Mouse (Mus musculus) E14TG2a.4 (cell line): Measurements from ENCODE around the gene Kif13a.

ENCODE experiments used
- CTCF ChIP-seq: conservative IDR thresholded peaks from 2 replicates; pipeline ENCODE4 v1.5.1; 2014; ENCODE audit warnings: low read length
- NANOG ChIP-seq: IDR thresholded peaks from 2 replicates; pipeline ENCODE4 v1.6.1; 2014; ENCODE audit warnings: borderline replicate concordance, low read length, mixed read lengths

GRCm38 (mm10) chr13:46951212-46951611 is 21.5 kb upstream of the Kif13a start:
- TF ChIP-seq CTCF: no peak
- TF ChIP-seq NANOG: no peak
